Mouse (Mus musculus) small intestine, adult 10 weeks (tissue): ENCODE results near the gene Wdpcp. TPM values are rescaled to one million over a fixed set of nuclear protein-coding genes. Genes with fewer than 3 reads are reported as not detected.

ENCODE experiments used
- polyA plus RNA-seq: library from polyadenylated mRNA; stranded (reverse); fragments of 350-450 nt; fragmentation: Illumina TruSeq; extraction: RNeasy Lipid Tissue Mini Kit (QIAGEN cat#74804); gene quantifications from one replicate; pipeline ENCODE4 v1.2.3, GENCODE M21; 2014; ENCODE audit warnings: low replicate concordance

Gene Wdpcp
- polyA plus RNA-seq = 8.1 TPM

DNA sequence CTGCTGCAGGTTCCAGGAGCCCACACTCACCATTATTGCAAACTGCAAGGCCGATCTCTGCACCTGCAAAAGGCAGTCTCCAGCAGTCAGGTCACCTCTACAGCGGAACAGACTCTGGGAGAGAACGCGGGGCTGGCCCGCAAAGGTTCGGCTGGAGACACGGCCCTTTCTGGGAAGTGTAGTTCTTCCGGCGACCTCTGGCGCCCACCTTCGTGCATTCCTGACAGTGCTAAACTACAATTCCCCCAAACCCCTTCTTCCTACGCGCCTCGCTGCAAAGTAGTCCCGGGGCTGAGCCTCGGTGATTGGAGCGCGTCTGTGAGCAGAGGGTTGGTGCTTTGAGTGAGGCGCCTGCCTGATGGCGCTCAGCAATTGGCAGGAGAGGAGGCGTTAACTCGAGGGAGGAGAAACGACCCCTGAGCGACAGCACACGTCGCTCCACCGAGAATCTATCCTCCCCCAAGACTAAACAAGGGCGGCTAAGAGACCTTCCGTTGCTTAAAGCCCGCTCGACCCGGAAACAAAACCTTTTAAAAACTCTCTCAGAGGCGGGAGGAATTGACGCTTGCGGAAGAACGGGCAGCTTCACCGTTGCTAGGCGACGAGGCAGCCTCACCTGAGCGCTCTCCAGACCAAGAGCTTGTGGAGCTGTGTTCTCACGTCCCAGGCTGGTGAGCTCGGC is at the start of gene Wdpcp, which contains the start of gene Mdh1:
Gene Wdpcp, plus strand, starts transcription at position 536 of the 682 bp plus-strand sequence.
Gene Mdh1, minus strand, starts transcription at position 668 of the 682 bp plus-strand sequence.

Other genes starting within 250 kb of the Wdpcp start
- 446 TPM for gene Ugp2, start 201.0 kb upstream of the Wdpcp start, polyA plus RNA-seq
- 506 TPM for gene Mdh1, start 132 bp downstream of the Wdpcp start, polyA plus RNA-seq